Mouse (Mus musculus) left cerebral cortex, postnatal 14 days (tissue): ENCODE data around the gene Hfe2. TPM values are rescaled to one million over a fixed set of nuclear protein-coding genes. Genes with fewer than 3 reads are reported as not detected.
"Not testable (repeated sequence)": the region's sequence is repeated elsewhere in the genome, so short reads cannot be mapped to it uniquely, and the experiment has no call there.

Source experiments
- DNase-seq, 2 experiments: peaks; one replicate each; pipeline ENCODE4 v3.0.0; 2021 to 2022; ENCODE audit warnings: low spot score in 2 of 2, mixed read lengths in 1 of 2
- intact Hi-C: fragments of 180-260 bp; cut with DNase I; formaldehyde crosslinking; loops from one replicate; pipeline ENCODE4 v1.15.1; 2025
- total RNA-seq, 2 experiments: library from RNA; stranded (reverse); gene quantifications; 2 replicates each; pipeline ENCODE4 v1.2.3; 2021

Hfe2 gene
- total RNA-seq, 2 experiments from 2014 or later: 0.18 to 0.42 TPM

DNA sequence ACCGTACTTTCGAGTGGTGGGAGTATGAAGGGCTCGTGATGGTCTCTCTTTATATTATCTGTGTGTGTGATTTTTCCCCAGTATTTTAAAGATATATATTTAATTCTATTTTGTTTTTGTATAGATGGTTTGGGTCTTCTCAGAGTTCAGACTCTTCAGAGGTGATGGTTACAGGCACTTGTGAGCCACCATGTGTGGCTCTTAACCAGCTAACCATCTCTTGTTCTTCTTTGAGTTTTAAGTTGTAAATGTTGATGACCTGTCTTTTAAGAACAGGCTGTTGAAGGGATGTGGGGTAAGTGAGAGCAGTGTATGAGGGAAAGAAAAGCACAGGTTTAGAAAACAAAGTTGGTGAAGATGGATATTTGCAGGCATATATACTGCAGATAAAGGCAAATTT, 30.1 kb upstream of the Hfe2 start:
- intact Hi-C loops: no loop called here
- DNase-seq: no peak

GRCm38 (mm10) chr3:96495490-96496210, 29.3 kb upstream of the Hfe2 start:
- intact Hi-C loops: no loop called here
- DNase-seq: no peak

DNA sequence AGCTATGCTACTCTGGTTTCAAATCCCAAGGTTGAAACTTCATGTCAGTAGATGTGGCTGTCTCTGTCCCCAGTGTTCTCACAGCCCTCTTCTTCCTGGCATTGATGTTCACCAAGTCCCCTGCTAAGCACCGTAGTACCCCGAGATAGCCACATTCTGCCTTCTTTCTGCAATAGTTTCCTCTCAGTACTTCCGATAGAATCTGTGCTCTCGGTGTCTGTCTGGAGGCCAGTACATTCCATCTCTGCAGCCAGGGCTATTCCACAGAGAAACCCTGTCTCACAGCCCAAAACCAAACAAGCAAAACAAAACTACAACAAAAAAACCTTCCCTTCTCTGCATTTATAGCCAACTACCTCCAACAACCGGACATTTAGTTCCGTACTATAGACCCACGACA, 28.8 kb upstream of the Hfe2 start:
- intact Hi-C loops: no loop called here
- no peak for DNase-seq

DNA sequence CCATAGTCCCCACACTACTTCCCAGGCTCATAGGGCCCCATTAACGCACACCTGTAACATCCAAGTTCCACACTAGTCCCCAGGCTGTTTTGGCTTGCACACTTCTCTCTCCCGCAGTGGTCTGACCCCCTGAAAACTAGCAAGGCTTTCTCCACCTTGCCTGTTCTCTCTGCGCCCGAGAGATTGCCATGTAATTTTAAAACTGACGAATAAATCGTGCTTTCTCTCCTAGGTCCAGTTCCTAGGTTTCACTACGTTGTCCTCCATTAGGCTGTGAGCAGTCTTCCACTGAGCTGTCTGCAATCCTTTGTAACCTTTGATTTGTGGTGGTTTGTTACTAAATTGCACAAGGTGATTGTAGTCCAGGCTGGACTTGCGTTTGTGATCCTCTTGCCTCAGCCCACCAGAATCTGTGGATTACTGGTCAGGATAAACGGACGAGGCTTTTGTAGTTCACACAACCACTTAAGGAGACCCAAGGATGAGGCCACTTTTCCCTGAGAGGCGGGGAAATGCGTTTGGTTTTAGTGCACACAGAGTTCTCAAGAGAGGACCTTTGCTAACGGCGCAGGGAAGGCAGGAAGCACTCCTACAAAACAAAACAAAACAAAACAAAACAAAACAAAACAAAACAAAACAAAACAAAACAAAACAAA, 28.2 kb upstream of the Hfe2 start:
- DNase-seq, intact Hi-C loops: not testable (repeated sequence)

DNA sequence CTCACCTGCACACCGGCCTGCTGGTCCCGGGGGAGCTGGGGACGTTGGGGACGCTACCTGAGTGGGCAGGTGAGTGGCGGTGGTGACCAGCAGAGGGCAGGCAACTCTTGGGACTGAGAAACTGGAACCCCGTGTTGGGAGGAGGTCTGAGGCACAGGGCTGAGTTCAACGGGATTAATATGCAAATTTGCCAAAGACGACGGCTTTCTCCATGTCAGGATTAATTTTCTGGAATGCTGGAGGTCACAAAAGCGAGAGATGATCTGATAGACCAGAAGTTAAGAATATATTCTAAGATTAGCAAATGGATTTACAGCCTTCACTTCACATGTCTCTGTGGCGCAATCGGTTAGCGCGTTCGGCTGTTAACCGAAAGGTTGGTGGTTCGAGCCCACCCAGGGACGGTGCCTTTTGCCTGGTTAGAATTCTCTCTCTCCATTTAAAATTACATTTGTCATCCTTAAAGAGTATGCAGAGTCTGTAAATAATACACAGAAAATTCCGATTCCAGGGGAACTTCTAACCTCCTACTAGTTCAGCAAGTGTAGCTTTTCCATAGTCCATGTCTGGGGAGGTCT, 27.4 kb upstream of the Hfe2 start:
- peak; percentile 87 to 90 for DNase-seq
- intact Hi-C loops: no loop called here

GRCm38 (mm10) chr3:96498476-96499245, 26.3 kb upstream of the Hfe2 start:
- no peak for DNase-seq
- intact Hi-C loops: no loop called here

- peak; percentile 83 to 90 for DNase-seq
- intact Hi-C loops: loop anchor here (5.0 kb wide), 1 partner anchor 222 kb away; no protein-coding TSS in a partner anchor
Observed at GRCm38 (mm10) chr3:96499481-96500288, 25.3 kb upstream of the Hfe2 start.

DNA sequence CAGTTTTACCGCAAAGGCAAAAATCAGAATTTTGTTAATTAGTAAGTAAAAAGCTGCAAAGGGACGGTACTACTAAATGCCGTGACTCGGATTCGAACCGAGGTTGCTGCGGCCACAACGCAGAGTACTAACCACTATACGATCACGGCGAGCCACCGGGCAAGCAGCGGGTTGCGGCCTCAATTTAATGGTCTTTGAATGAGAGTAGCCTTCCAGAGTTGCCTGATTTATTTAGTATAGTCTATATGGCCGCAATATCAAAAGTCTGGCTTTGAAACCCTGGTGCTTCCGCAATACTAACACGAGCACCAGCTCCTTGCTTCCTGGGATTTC, 24.7 kb upstream of the Hfe2 start:
- intact Hi-C loops: loop anchor here (5.0 kb wide), 1 partner anchor 223 kb away; no protein-coding TSS in a partner anchor
- peak; percentile 96 to 97 for DNase-seq

GRCm38 (mm10) chr3:96500691-96501265, 24.2 kb upstream of the Hfe2 start:
- DNase-seq: peak; percentile 90 to 94
- intact Hi-C loops: loop anchor here (5.0 kb wide), 1 partner anchor 223 kb away; no protein-coding TSS in a partner anchor

- intact Hi-C loops: loop anchor here (5.0 kb wide), 1 partner anchor 224 kb away; no protein-coding TSS in a partner anchor
- DNase-seq: peak; percentile 86 to 90
Observed at GRCm38 (mm10) chr3:96501391-96502115, 23.4 kb upstream of the Hfe2 start.

DNA sequence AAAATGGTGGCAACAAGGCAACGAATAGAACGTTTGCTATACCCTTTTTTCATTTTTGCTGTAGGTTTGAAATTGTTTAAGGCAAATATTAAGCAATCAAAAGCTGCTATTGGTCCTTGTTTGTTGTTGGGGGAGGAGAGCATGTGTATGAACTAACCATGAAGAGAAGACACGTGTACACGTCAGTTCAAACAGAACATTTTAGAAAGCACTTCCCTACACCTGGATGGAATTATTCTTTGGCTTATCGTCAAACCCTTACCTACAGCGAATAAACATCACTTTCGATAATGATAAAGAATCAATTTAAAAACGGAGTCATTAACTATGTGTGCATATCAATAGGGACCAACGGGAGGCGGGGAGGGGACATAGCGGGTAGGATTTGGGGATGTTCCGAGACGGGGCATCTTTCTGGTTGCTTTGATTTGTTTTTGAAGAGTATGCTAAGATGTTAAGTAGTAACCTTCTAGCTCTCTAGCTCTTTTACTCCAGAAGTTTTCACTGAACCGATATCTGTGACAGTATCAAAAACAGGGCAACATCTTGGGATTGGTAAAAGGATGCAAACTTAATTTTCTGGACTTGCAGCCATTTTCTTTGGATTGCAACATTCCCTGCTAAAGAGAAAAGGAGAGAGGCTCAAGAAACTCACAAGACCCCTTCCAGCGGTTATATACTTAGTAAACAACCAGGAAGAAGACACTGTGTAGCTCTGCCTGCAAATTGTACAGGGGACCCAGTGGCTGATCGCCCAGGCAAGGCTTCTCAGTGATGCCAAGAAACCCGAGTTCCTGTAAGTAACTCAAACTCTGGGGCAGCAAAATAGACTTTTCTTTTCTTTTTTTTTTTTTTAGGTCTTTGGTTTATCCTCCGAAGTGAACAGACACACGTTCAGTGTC, 22.5 kb upstream of the Hfe2 start:
- intact Hi-C loops: loop anchor here (5.0 kb wide), 1 partner anchor 225 kb away; no protein-coding TSS in a partner anchor
- no peak for DNase-seq

DNA sequence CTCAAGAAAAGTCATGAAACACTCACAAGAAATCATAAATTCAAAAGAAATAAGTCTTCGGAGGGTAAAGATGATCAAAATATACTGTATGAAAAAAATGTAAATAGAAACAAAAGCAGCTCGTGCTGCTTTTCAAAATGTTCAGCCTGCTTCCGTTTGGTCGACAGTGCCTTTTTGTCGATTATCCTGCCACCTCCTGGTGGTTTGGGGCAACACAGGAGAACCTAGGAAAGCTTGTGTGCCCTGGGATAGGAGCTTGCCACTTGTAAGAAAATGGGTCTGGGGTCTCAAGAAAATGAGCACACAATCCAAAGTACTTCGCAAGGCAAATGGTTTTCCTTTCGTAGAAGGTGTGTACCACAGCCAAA, 21.9 kb upstream of the Hfe2 start:
- peak; percentile 77 to 81 for DNase-seq
- intact Hi-C loops: loop anchor here (5.0 kb wide), 1 partner anchor 226 kb away; no protein-coding TSS in a partner anchor

DNA sequence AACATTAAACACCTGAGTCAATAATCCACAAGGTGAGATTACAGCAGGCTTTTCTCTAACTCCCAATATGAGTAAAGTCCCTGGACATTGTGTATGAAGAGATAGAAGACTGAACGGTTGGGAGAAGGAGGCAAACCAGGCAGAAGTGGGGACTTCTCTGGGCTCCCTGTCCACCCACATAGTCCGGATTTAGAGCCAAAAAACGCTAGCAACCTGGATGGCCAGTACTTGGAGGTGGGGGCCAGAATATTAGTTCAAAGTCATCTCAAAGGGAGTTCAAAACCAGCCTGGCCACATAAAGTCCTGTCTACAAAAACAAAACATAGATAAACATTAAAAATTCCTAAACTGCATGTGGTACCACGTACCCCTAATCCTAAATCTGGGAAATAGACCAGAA, 21.0 kb upstream of the Hfe2 start:
- DNase-seq: no peak
- intact Hi-C loops: loop anchor here (5.0 kb wide), 1 partner anchor 227 kb away; no protein-coding TSS in a partner anchor

DNA sequence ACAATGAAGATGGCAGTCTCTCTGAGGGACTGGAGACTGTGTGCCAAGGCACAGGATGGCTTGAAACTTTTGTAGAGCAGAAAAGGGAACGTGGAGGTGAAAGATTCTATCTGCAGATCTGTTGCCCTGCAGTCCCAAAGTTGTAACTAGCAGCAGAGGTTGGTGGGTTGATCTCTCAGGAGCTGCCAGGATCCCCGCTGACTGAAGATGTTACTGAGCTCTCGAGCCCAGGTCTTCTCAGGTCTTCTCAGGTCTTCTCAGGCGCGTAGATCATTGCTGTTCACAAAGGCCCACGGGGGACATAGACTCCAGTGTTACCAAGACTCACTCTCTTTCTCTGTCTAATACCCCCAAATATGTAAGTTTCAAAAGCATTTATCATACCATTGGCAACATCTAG, 20.0 kb upstream of the Hfe2 start:
- no peak for DNase-seq
- intact Hi-C loops: loop anchor here (5.0 kb wide), 1 partner anchor 228 kb away; no protein-coding TSS in a partner anchor

DNA sequence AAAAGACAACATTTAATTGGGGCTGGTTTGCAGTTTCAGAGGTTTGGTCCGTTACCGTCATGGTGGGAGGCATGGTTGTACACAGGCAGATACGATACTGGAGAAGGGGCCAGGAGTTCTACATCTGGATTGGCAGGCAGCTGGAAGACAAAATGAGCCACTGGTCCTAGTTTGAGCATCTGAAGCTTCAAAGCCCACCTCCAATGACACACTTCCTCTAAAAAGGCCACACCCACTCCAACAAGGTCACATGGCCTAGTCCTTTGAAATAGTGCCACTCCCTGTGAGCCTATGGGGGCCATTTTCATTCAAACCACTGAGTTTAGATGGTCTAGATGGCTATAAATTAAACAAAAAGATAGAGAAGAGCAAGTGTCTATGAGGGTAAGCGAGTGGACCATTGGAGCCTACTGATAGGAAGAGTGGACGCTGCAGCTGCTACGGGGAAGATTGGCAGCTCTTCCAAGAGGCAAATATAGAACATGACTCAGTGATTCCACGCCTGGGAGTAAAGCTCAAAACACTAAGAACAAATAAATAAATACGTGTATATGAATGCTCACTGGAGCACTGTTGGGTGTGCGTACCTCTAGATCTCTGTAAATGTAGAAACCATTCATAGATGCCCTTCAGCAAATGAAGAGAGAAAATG, 18.4 kb upstream of the Hfe2 start:
- intact Hi-C loops: no loop called here
- no peak for DNase-seq

DNA sequence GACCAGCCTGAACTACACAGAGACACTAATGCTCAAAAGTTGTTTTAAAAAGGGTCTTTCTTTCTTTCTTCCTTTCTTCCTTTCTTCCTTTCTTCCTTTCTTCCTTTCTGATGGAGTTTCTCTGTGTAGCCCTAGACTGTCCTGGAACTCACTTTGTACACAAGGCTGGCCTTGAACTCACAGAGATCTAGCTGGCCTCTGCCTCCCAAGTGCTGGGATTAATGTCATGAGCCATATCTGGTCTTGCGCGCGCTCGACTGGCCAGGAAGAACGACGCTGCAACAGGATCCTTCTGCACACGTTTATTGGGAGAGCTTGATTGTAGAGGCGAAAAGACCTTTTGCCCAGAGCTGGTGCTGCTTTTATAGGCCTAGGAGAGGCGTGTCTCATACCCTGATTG, 17.0 kb upstream of the Hfe2 start:
- intact Hi-C loops, DNase-seq: not testable (repeated sequence)
